Mouse (Mus musculus): ENCODE measurements around the gene Slc5a5.

- TF ChIP-seq EP300 (IDR thresholded peaks at IDR 0.05; ENCODE audit: low read length) = no peak
- TF ChIP-seq JUN (IDR thresholded peaks at IDR 0.05; ENCODE audit: insufficient read depth, low read depth, low read length) = no peak
- no peak for TF ChIP-seq POLR2A (IDR thresholded peaks at IDR 0.05; ENCODE audit: low read depth, low read length)
- TF ChIP-seq ETS1 (conservative IDR thresholded peaks at IDR 0.05; ENCODE audit: low read depth, low read length) = no peak
- no peak for TF ChIP-seq JUND (conservative IDR thresholded peaks at IDR 0.05; ENCODE audit: low read depth, low read length)
- TF ChIP-seq CTCF (conservative IDR thresholded peaks at IDR 0.05 in 1 of 2, IDR thresholded peaks at IDR 0.05 in 1 of 2; ENCODE audit: low read depth in 2 of 2, low read length in 2 of 2) = no peak
Observed at GRCm38 (mm10) chr8:70843941-70844340, 48.6 kb downstream of the Slc5a5 start.
